Comparison of ENCODE assay signal across 9 mouse cellular contexts in genomic region chr15:71195011-71195739, GRCm38 (mm10).
A peak's percentile ranks its signal among the peaks of the same experiment; 100 is the strongest.
DNase-seq lines count a peak whose midpoint lies in the region; ATAC-seq and TF ChIP-seq lines count a peak whose summit lies in the region.
"Had no signal": no experiment of that assay in that cellular context is flagged by ENCODE, and none has a peak within 500 bp of the region (broad histone marks: within the 10 kb centered on the region; RNA-seq: fewer than 3 reads in every experiment).

No protein-coding gene starts in this region.

- H3K9ac ChIP-seq in kidney, postnatal 0 days (ENCODE audit: low read depth, low read length): no peak overlapping the region
- H3K9ac ChIP-seq in kidney, embryonic 14.5 days (ENCODE audit: low read depth, low read length): no peak overlapping the region
- H3K9ac ChIP-seq in liver, embryonic 12.5 days: no peak overlapping the region
- H3K9ac ChIP-seq: neural tube, embryonic 12.5 days had no signal

- no peaks in the 10 kb centered on the region for H3K27me3 ChIP-seq in kidney, postnatal 0 days (ENCODE audit: insufficient read depth, low read length)
- no peaks in the 10 kb centered on the region for H3K27me3 ChIP-seq in kidney, embryonic 14.5 days (ENCODE audit: control insufficient read depth, insufficient read depth, low read length)
- no peaks in the 10 kb centered on the region for H3K27me3 ChIP-seq in liver, embryonic 12.5 days (replicated peaks)
- H3K27me3 ChIP-seq: neural tube, embryonic 12.5 days had no signal

- peak; percentile 3 for DNase-seq in kidney, postnatal 0 days (ENCODE audit: low spot score)
- DNase-seq in adrenal gland, postnatal 36 days: peak; percentile 12 to 33
- DNase-seq in forelimb bud, embryonic 11.5 days (ENCODE audit: low read depth, low spot score): peak; percentile 2
- peak; percentile 39 to 44 for DNase-seq in left cerebral cortex, postnatal 36 days (ENCODE audit: low spot score in 2 of 2)
- DNase-seq in thymus, postnatal 4 days: no peak

- no peak overlapping the region for H3K4me3 ChIP-seq in kidney, postnatal 0 days (replicated peaks; ENCODE audit: low read depth, low read length)
- H3K4me3 ChIP-seq in kidney, embryonic 14.5 days (ENCODE audit: low read length): no peak overlapping the region
- H3K4me3 ChIP-seq in liver, embryonic 12.5 days: no peak overlapping the region
- H3K4me3 ChIP-seq: neural tube, embryonic 12.5 days had no signal

- H3K27ac ChIP-seq in kidney, postnatal 0 days: no peak overlapping the region
- H3K27ac ChIP-seq in kidney, embryonic 14.5 days (ENCODE audit: low read depth, low read length): no peak overlapping the region
- no peak overlapping the region for H3K27ac ChIP-seq in liver, embryonic 12.5 days
- H3K27ac ChIP-seq: neural tube, embryonic 12.5 days had no signal

- peak; percentile 42 for TF ChIP-seq CTCF in kidney, postnatal 0 days (IDR thresholded peaks at IDR 0.05; ENCODE audit: low read depth)

- no peak for ATAC-seq in kidney, postnatal 0 days (replicated peaks; ENCODE audit: low FRiP score, low read depth)
- no peak for ATAC-seq in kidney, embryonic 14.5 days (ENCODE audit: low FRiP score, low TSS enrichment)
- ATAC-seq in inflammation-experienced regulatory T-cells, adult 6 months: no peak
- no peak for ATAC-seq in liver, embryonic 12.5 days

- no peak overlapping the region for H3K4me2 ChIP-seq in kidney, postnatal 0 days (ENCODE audit: low read length)
- H3K4me2 ChIP-seq in kidney, embryonic 14.5 days (replicated peaks; ENCODE audit: low read depth, low read length): no peak overlapping the region
- H3K4me2 ChIP-seq in liver, embryonic 12.5 days: no peak overlapping the region
- H3K4me2 ChIP-seq: neural tube, embryonic 12.5 days had no signal

- no peaks in the 10 kb centered on the region for H3K4me1 ChIP-seq in kidney, postnatal 0 days (replicated peaks; ENCODE audit: insufficient read depth, low read length)
- H3K4me1 ChIP-seq in kidney, embryonic 14.5 days (ENCODE audit: control insufficient read depth, insufficient read depth, low read length): no peaks in the 10 kb centered on the region
- H3K4me1 ChIP-seq in liver, embryonic 12.5 days: no peaks in the 10 kb centered on the region
- H3K4me1 ChIP-seq: neural tube, embryonic 12.5 days had no signal

- H3K36me3 ChIP-seq in kidney, postnatal 0 days (ENCODE audit: insufficient read depth, low read length): no peaks in the 10 kb centered on the region
- no peaks in the 10 kb centered on the region for H3K36me3 ChIP-seq in kidney, embryonic 14.5 days (ENCODE audit: control insufficient read depth, insufficient read depth, low read length)
- H3K36me3 ChIP-seq in liver, embryonic 12.5 days: no peaks in the 10 kb centered on the region
- H3K36me3 ChIP-seq: neural tube, embryonic 12.5 days had no signal

- 53% methylated on average over 11 of the region's 11 CpGs for WGBS in kidney, postnatal 0 days
- 59% methylated on average over 11 of the region's 11 CpGs for WGBS in kidney, embryonic 14.5 days
- WGBS in liver, embryonic 12.5 days (ENCODE audit: insufficient replicate concordance): 55% methylated on average over 11 of the region's 11 CpGs

- intact Hi-C loops in left cerebral cortex, postnatal 36 days (cut with DNase I): no loop called here

- H3K9me3 ChIP-seq in kidney, postnatal 0 days (replicated peaks; ENCODE audit: low read length): no peaks in the 10 kb centered on the region
- no peaks in the 10 kb centered on the region for H3K9me3 ChIP-seq in kidney, embryonic 14.5 days (ENCODE audit: control insufficient read depth, low read length)
- H3K9me3 ChIP-seq in liver, embryonic 12.5 days (replicated peaks): no peaks in the 10 kb centered on the region
- H3K9me3 ChIP-seq: neural tube, embryonic 12.5 days had no signal
